Mouse (Mus musculus) E14TG2a.4 (cell line): Measurements from ENCODE around the gene Wiz.
A peak's percentile ranks its signal among the peaks of the same experiment; 100 is the strongest.

Experiments used
- H3K27me3 ChIP-seq: 2 replicates; pipeline ENCODE4 v1.6.1; 2014; ENCODE audit warnings: low read length, control low read depth; ENCODE audit not compliant: insufficient read depth
- H3K36me3 ChIP-seq: 2 replicates; pipeline ENCODE4 v1.6.1; 2014; ENCODE audit warnings: low read length, control low read depth; ENCODE audit not compliant: insufficient read depth
- H3K4me1 ChIP-seq: replicated peaks from 2 replicates; pipeline ENCODE4 v1.6.1; 2014; ENCODE audit warnings: low read depth, low read length, control low read depth
- H3K4me3 ChIP-seq: replicated peaks from 2 replicates; pipeline ENCODE4 v1.5.1; 2014; ENCODE audit warnings: mild to moderate bottlenecking, low read length
- H3K9me3 ChIP-seq: 2 replicates; pipeline ENCODE4 v1.6.1; 2014; ENCODE audit warnings: low read length, control low read depth
- CTCF ChIP-seq: conservative IDR thresholded peaks from 2 replicates; pipeline ENCODE4 v1.5.1; 2014; ENCODE audit warnings: low read length
- NANOG ChIP-seq: IDR thresholded peaks from 2 replicates; pipeline ENCODE4 v1.6.1; 2014; ENCODE audit warnings: borderline replicate concordance, low read length, mixed read lengths
- POU5F1 ChIP-seq: IDR thresholded peaks from 2 replicates; pipeline ENCODE4 v1.6.1; 2014; ENCODE audit warnings: low read length, borderline replicate concordance

Gene Wiz

GRCm38 (mm10) chr17:32356766-32357760 is 32.2 kb downstream of the Wiz start:
- Histone ChIP-seq H3K27me3 (no peaks in the 10 kb centered on the region), H3K4me3 (peak overlapping the region; percentile 41), H3K4me1 (peaks cover 96% of the 10 kb centered on the region), H3K9me3 (no peaks in the 10 kb centered on the region), H3K36me3 (peaks cover 89% of the 10 kb centered on the region)
- TF ChIP-seq NANOG = no peak
- TF ChIP-seq POU5F1 = no peak
- TF ChIP-seq CTCF = no peak

GRCm38 (mm10) chr17:32356281-32356680 is 33.0 kb downstream of the Wiz start:
- Histone ChIP-seq H3K9me3 (no peaks in the 10 kb centered on the region), H3K4me3 (no peak overlapping the region), H3K36me3 (peaks cover 81% of the 10 kb centered on the region), H3K27me3 (no peaks in the 10 kb centered on the region), H3K4me1 (peaks cover 96% of the 10 kb centered on the region)
- no peak for TF ChIP-seq POU5F1

- H3K9me3 ChIP-seq = no peaks in the 10 kb centered on the region
- H3K4me3 ChIP-seq = no peak overlapping the region
- H3K36me3 ChIP-seq = peaks cover 69% of the 10 kb centered on the region
- H3K27me3 ChIP-seq = no peaks in the 10 kb centered on the region
- TF ChIP-seq POU5F1 (no peak), CTCF (no peak), NANOG (no peak)
- peaks cover 88% of the 10 kb centered on the region for H3K4me1 ChIP-seq
Observed at GRCm38 (mm10) chr17:32355031-32355430, 34.2 kb downstream of the Wiz start.

- H3K4me3 ChIP-seq = 0 out of 2 replicates have a peak overlapping the region, but pooled peaks have one; percentile 26
- no peak for TF ChIP-seq NANOG
- no peak for TF ChIP-seq CTCF
- no peak for TF ChIP-seq POU5F1
- no peaks in the 10 kb centered on the region for H3K9me3 ChIP-seq
- H3K27me3 ChIP-seq = no peaks in the 10 kb centered on the region
- peaks cover 86% of the 10 kb centered on the region for H3K4me1 ChIP-seq
- H3K36me3 ChIP-seq = peaks cover 61% of the 10 kb centered on the region
Observed at GRCm38 (mm10) chr17:32354211-32354610, 35.0 kb downstream of the Wiz start.

- Histone ChIP-seq H3K4me3 (no peak overlapping the region), H3K27me3 (no peaks in the 10 kb centered on the region), H3K4me1 (peaks cover 86% of the 10 kb centered on the region), H3K9me3 (no peaks in the 10 kb centered on the region), H3K36me3 (peaks cover 56% of the 10 kb centered on the region)
- TF ChIP-seq CTCF (no peak), NANOG (no peak), POU5F1 (no peak)
Observed at GRCm38 (mm10) chr17:32353696-32354095, 35.5 kb downstream of the Wiz start.

GRCm38 (mm10) chr17:32351726-32352125 is 37.5 kb downstream of the Wiz start:
- H3K4me3 ChIP-seq = no peak overlapping the region; the same call in 1 of the 2 replicates
- TF ChIP-seq POU5F1 = no peak
- no peak for TF ChIP-seq NANOG
- TF ChIP-seq CTCF = no peak
- H3K27me3 ChIP-seq = no peaks in the 10 kb centered on the region
- H3K36me3 ChIP-seq = peaks cover 41% of the 10 kb centered on the region
- no peaks in the 10 kb centered on the region for H3K9me3 ChIP-seq
- H3K4me1 ChIP-seq = peaks cover 79% of the 10 kb centered on the region

GRCm38 (mm10) chr17:32351269-32351668 is 38.0 kb downstream of the Wiz start:
- Histone ChIP-seq H3K36me3 (peaks cover 36% of the 10 kb centered on the region), H3K4me1 (peaks cover 75% of the 10 kb centered on the region), H3K4me3 (peak overlapping the region; percentile 99), H3K9me3 (no peaks in the 10 kb centered on the region), H3K27me3 (no peaks in the 10 kb centered on the region)
- TF ChIP-seq NANOG = no peak
- TF ChIP-seq POU5F1 = no peak
- no peak for TF ChIP-seq CTCF

- H3K4me3 ChIP-seq = peak within 1 kb of the TSS; percentile 99
- no peaks in the 10 kb centered on the region for H3K9me3 ChIP-seq
- H3K4me1 ChIP-seq = peaks cover 70% of the 10 kb centered on the region
- no peaks in the 10 kb centered on the region for H3K27me3 ChIP-seq
- peaks cover 28% of the 10 kb centered on the region for H3K36me3 ChIP-seq
- TF ChIP-seq CTCF (no peak), POU5F1 (no peak), NANOG (no peak)
Observed at GRCm38 (mm10) chr17:32350382-32350983, 38.8 kb downstream of the Wiz start, which contains the start of gene Akap8l. Gene Akap8l, minus strand, starts transcription at chr17:32350607.
